Mouse (Mus musculus) right cerebral cortex, adult 2 months (tissue): ENCODE measurements at regions not wholly inside any gene's neighbourhood (a gene's known extent, or its start where the extent isn't known, plus 50 kb on each side); places are given as distances from the start of the nearest gene placed in this dataset.

Source experiments
- DNase-seq, 2 experiments: peaks; one replicate each; pipeline ENCODE4 v3.0.0; 2021 to 2022; ENCODE audit warnings: low spot score in 2 of 2

DNA sequence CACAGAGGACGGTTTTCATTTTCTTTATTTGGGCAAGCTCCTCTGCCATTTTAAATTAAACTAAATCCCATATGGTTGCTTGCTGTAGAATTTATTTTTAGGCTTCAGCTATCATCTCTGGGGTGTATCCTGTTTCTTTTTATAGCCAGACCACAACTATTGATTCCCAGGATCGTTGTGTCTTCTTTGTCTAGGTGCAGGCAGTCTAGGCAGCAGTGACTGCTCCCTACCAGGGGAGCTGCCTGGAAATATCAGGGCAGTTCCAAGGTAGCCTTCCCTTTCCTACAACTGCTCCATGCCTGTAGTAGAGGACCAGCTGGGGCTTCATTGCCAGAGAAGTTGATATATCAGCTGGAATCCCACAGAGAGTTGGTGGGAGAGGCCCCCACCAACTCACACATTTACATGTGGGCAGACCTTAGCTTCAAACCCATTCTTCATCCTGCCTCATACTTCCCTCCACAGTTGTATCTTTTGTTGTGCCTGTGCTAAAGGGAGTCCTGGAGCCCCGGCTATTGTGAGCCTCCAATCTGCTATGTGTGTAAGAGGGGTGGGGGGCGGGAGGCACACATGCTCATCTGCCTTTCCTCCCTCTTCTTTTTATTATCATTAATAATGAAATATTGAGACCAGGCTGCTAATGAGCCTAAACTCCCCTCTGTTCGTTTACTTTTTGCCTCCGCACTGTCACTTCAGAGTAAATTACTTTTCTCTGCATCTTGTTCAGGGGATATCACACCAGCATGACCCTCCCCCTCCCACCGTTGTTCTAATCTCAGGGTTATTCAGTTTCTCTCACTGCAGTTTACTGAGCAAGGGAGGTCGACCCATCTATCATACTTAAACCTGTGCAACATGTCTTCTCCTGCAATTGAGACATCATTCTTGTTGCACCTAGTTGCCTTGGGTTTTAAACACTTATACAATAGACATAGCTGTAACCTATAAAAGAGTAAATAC is 576.3 kb upstream of the Plxna2 start:
- no peak for DNase-seq

DNA sequence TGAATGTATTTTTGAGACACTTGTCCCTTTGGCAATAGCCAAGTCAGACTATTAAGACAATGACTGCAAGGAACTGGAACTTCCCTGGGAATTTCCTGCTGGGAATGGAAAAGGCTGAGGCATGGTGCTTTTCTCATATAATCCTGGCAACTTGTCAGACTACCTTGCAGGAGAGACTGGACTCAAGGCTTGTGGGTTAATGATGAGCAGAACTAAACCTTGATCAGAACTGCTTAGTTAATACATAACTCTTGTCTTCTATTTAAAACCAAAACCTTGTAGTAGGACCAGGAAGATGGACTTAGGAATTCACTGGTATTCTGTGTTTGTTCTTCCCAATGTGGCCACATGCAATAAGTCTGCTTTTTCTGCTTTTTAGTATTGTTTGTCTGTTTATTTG is 579.3 kb upstream of the Plxna2 start:
- DNase-seq = no peak

DNA sequence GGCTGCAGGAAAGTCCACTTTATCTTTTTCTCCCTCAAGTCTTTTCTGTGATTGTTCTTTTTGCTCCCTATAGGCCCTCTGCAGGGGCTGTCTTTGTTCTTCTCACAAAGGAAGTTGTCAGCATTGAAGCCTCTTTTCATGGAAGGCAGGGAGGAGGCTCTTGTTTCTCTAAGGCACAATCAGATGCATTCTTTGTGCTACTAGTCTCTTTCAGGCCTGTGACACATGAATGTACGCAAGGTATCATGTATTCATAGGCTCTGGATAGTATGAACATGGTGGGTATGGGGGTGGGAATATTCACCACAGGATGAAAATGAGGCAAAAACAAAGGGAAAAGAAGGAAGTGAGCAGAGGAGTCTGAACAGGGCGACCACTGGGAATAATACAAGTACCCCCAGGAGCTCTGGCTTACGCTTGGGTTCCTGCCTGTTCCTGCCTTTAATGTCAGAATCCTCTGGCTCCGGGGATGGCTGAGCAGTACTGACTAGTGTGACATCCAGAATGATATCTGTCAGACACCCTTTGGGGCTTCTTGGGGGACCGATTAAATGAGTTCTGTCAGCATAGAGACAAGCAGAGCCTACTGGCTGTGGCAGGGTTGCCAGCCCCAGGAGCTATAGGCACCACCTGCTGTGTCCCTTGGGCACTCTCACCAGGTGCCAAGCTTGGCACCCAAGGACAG is 583.7 kb upstream of the Plxna2 start:
- DNase-seq = no peak

DNA sequence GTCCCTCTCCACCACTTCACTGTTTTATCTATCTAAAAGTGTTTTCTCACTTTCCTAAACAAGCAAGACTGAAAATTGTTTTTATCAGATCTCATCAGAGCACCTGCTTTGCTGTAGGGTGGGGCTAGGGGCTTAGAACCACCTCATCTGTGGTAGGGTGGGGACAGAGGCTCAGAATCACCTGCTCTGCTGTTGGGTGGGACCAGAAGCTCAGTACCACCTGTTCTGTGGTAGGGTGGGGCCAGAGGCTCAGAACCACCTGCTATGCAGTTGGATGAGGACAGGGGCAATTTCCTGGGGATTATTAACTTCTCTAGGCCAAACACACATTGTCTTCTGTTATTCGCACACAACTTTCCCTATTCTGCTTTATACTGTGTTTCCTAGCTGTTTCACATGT is 585.4 kb upstream of the Plxna2 start:
- no peak for DNase-seq

DNA sequence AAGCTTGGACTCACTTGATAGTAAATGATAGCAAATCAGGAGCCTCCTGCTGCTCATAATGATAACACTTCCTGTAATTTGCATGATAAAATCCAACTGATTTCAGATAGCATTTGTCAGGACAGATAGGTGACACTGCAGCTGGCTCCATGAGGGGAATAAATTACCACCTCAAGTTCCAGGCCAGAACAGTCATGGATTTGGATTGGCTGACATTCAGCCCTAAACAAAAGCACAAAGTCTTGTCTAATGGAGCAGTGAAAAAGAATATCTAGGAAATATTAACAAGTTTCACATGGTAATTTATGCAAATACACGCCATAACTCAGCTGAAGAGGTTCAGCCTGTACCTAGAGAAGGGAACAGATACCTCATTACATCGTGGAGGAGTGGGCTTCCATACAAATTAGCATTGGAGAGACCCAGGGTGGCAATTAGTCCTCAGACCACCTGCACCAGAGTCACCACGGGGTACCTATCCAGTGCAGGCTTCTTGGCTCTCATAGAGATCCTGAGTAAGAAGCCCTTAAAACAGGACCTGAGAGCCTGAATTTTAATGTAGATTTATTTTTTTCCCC is 587.3 kb upstream of the Plxna2 start:
- no peak for DNase-seq

DNA sequence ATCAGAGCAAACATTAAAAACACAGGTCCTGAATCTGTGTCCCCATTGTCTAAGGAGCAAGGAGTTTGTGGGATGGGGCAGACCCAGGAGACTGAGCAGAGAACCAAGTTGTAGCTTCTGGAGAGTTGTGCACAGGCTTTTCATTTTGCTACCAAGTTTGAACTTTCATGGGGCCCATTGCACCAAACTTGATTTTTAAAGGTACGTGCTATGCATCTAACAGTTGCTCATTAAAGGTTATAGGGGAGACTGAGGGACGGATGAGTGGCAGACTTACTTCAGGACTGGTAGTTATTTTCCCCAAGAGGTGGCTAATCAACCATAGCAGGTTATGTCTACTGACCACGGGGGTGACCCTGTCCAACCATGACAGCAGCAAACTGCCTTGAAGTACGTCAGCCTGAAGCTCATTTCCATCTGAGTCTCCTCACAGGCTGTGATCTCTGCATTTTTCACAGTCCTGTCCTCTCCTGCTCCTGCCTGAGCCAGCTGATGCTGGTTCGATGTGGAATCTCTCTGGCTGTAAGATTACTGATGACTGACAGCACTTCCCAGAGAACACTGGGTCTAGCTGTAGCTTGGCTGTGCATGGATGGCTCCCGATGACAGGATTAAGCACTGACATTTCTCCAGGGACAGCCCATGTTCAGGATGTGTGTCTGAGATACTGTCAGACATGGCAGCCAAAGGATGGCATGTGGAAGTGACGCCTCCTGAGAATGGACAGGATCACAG is 590.9 kb upstream of the Plxna2 start:
- no peak for DNase-seq

DNA sequence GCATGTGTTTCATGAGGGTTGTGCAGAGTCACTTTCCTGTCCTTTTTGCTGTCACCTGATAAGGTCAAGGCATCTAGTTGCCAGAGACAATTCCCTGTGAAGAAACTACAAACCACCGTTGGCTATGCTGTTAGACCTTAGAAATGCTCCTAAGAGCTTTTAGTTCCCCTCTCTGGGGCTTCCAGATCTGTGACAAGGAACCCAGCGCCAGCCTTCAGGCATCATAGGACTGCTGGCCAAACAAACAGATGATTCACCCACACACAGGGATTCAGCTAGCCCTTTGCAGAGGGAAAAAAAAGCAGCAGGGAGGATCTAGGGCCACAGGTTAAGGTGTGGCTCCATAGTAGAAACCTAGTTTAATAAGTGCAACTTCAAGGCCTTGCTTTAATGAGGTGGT is 591.8 kb upstream of the Plxna2 start:
- no peak for DNase-seq

DNA sequence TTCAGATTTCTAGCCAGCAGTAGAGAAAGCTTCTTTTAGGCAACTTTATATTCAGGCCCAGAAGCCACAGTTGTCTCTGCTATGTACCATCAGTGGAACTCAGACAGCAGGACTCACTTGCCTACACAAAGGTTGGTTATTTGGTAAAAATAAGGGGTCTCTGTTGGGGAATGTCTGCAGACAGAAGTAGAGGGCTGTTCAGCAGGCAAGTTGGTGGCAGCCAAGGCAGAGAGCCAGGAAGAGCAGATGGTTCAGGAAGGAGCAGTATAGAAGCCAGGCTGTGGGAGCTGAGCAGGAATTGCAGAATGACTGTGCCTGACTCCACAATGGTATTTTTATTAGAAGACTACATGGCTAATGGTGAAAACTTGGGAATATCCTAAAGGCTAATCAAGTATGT is 598.7 kb upstream of the Plxna2 start:
- peak; percentile 38 to 47 for DNase-seq

DNA sequence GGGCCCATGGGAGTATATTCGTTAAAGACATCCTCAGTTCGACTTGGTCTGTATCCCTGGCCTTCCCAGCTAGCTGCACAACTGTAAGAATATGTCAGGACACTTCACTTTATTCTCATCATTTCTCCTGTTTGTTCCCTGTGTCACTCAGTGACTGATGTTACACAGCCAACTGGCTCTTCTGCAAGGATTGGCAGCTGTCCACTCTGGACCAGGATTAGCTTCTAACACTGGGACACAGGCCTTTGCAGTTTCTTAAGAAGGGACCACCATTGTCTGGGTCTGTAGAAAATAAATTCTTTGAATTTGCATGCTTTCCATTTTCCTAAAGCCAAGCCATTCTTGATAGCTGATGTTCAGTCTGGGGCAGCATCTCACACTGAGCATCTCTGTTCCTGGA is 622.1 kb upstream of the Camk1g start:
- DNase-seq = no peak

DNA sequence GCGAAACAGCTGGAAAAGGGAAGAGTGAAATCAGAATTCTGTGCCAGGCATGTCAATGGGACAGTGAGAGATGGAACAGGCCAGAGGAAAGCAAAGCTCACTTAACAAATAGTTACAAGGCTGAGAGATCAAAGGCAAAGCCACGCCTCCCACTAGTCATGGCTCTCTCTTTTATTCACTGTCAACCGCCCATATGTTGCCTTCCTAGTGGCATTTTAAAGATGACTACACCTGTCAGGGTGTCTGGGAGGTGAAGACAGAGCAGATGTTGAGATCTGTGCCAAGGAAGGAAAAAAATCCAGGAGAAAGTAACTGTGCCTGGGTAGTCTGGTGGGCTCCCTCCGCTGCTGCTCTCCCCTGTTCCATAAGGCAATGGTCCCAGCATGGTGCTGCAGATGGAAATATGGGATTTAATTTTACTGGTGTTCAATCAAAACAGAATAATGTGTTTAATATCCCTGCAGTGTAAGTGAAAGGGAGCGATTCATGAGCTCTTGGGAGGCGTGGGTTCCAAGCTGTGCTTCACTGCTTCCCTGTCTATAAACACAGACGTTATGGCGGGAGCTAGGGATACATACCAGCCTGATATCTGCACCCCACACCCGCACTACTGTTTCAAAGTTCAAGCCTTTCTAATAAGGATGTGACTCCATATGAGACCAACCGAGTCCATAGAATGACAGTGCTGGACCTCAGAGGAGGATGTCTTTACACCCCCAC is 620.0 kb upstream of the Camk1g start:
- no peak for DNase-seq

DNA sequence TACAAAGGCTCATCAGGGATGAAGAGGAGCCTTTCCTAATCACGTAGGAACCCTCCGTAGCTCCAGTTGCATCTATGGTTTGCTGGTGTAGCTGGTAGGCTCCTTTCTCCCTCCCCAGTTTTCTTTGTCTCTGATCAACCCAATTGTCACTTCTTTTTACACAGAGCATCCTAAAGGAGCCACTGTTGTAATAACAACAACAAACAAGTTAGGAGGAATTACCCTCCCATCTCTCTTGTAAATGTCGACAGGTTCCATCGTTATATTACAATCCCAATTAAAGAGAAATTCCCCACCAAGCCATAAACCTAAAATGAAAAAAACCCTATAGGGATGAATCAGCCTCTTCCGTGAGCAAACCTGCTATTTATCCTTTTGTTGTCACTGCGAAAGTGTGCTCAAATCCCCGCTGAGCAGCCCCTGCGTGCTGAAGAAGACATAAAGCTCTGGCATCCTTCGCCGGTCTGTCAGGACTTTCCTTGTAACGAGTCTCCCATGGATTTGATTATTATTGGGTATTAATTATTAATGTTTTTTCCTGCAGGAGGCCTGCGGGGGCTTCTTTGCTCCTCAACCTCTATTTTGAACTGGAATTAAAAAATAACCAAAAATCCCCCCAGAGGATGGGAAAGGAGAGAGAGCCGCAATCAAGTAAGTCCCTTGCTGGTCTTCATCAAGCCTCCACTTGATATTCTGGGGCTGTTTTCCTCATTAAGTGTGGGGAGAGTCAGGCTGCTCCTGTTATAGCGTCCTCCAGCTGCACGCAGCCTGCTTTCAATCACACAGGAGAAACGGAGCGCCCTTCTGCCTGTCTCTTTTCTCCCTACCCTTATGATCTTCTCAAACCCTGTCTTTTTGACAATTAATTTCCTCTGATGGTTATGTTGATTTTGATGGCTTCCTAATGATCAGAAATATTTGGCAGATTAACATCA is 619.1 kb upstream of the Camk1g start:
- DNase-seq = no peak

DNA sequence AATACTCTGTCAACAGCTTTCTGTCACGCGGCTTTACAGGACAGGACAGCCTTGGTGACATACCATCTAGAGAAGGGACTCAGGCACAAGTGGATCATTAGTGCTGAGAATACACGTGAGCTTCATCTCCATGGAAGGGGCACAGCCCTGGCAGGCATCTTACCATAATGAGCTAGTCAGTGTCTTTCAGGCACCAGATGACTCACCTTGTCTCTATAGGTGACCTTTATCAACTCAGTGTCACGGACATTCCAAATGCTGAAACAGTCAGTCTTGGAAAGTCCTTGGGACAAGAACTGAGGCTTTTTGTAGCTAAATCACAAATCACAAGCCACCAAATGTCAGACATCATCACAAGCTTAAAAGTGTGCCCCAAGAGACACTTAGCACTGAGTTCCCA is 610.5 kb upstream of the Camk1g start:
- DNase-seq = no peak

DNA sequence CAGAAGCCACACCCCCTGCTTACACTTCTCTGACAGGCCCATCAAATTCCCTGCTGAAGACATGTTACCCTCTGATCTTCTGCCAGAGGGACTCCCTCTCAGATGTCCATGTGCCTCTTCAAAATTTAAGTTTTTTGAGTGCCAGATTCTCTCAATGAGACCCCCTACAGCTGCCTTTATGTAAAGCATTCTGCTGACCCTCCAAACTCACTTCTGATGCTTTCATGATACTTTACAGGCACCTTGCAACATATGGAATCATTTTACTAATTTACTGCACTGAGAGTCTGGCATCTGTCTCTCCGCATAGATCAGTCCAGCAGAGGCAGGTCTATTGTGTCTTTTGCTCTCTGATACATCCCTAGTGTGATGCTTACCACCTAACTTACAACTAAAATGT is 601.4 kb upstream of the Camk1g start:
- DNase-seq = no peak

DNA sequence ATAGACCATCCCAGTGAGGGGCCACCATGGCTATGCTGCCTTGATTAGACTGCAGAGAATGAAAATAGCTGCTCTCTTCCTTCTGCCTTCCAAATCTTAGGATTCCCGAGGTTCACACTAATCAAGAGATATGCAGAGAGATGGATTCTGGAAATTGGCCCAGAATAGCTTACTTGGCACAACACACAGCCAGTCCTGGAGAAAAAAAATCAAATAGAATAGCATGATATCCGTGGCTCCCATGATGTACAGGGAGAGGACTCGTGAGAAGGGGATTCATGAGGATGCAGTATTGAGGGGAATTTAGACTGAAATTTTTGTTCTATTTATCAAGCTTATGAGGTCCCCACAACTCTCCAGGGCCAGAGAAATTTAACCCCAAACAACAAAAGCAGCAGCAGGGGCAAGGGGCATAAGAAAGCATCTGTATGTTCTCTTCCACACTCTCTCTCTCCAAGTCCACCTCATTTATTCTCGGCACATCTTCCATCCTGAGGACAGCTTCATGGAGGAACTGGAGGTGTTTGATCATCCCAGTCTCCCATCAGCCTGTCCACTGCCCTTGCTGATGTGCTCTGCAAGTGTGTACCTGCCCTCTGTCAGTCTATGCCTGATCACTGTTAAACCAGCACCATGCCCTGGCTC is 599.3 kb upstream of the Camk1g start:
- no peak for DNase-seq

DNA sequence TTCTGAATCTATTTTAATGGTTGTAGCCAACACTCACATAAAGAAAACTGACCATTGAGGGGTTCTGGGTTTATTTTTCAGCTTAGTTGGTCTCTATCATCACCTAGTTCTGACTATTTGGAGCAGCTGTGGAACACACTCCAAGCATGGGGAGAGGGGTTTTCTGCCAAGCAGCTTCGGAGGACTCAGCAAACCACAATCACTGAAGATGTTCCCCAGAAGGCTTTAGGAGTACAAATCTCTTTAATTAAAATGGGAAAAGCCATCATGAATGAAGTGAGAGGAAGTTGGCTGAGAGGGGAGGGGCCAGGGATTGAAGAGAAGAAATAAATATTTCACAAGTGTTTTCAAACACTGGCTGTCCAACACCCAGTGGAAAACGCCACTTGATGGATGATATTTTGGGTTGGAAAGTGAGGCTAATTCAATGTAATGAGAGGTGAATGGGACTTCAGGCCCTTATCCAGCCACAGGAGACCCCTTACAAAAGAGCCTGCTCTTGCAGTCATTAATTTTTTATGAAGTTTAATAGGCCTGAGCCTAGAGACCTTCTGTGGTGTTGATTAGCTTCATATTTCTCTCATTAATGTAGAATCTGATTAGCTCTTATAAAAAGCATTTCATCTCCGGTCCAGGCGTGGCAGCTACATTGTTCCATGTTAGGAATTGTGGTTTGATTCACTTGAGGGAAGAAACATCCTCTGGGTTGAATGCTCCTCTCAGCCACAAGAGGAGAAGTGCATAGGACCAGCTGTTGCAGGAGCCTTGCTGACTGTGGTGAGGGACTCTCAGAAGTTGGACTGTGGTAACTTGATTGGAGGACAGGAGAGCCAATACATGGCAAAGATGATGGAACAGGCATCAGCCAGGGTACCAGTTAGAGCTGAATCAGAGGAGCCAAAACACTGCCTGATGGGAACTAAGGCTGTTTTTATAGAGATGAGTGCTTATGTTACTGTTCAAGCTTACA is 598.1 kb upstream of the Camk1g start:
- DNase-seq = no peak

DNA sequence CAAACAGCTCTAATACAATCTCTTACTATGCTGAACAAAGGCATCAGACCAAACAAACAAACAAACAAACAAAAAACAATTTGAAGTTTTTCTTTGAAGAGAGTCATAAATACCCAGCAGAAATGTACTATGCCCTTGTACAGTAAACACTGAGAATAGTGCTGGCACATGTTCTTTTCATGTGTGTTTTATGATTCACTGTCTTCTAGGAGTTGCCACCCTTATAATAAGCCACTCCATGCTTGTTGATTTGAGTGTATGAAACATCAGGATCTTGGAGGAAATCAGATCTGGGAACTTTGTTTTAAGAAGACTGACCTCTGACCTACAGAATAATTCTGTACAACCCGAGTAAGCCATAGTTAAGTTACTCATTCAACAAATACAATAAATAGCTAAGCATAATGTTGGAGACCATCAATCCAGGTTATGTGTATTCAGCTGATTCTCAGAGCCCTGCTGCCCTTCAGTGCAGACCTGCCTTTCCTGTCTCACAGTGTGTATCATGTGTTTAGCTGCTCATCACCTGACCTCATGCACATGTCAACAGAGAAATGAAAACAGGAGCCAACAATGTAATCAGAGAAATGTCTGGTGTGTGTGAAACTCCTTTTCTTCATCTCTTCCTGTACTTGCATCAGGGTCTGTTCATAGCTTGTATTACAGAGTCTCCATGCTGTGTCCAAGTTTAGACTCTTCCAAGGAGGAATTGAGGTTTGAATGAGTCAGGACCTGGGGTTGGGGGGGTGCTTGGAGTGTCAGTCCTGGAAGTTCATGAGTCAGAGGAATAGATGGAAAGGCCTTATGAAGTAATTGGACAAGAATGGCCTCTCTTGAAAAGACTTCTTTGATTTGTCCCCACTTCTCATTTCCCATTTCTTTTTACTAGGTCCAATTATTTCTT is 596.8 kb upstream of the Camk1g start:
- DNase-seq = no peak

DNA sequence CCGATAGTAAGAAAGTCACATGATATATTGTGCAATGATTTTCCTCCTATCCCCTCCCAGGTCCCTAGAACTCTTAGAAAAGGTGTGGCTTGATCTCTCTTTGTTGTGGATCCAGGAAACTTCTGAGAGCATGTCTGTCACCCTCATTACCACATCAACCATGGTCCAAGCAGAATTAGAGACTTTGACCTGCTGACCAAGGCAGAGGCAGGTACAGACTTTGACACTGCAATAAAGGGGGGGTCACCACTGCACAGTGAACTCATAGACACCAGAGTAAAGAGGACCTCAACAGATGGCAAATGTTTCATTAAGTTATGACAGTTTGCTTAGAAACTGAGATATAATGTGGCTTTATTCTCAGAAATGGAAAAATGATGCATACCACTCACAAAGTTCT is 595.2 kb upstream of the Camk1g start:
- no peak for DNase-seq

DNA sequence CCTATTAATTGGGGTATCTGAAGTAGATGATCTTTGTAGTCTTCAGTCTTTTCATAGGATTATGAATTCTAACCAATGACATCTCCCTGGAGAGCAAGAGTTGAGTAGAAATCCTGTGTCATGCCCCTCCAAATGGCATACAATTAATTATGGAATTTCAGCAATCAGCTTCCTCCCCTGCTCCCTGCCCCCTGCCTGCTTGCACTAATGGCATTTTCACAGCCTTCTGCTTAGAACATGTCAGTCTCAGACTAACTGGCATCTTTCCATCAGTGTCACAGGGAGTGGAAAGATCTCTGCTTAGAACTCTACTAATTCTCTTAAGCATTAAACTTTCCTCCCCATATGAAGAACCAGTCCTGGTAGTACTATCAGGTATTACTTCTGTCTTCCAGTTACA is 581.8 kb upstream of the Camk1g start:
- no peak for DNase-seq
